Mouse (Mus musculus): ENCODE results near the gene Tars2. TPM values are rescaled to one million over a fixed set of nuclear protein-coding genes. Genes with fewer than 3 reads are reported as not detected.

Tars2 gene
- total and polyA plus RNA-seq, 3 experiments, result 59.8 to 97.6 (median 71.1) TPM

DNA sequence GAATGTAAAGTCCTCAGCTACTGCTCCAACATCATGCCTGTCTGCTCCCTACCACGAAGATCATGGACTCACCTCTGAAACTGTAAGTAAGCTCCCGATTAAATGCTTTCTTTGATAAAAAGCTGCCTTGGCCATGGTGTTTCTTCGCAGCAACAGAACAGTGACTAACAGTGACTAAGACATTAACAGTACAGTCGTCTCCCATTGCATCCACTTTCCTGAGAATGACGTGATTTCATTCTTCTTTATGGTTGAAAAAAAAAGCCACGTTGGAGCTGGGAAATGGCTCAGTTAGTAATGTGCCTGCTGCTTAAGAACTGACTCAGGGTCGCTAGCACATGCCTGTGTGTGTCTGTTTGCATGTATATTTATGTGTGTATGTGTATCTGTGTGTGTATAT, 34.1 kb downstream of the Tars2 start:
- no peak overlapping the region for H3K4me3 ChIP-seq (replicated peaks in 1 of 3; ENCODE audit: low read depth in 2 of 3, low read length in 2 of 3, poor library complexity in 1 of 3)
- no peak for TF ChIP-seq RAD21 (IDR thresholded peaks at IDR 0.05; ENCODE audit: low read depth, low read length)
- no peaks in the 10 kb centered on the region for H3K4me1 ChIP-seq (ENCODE audit: control insufficient read depth in 1 of 2, insufficient read depth in 2 of 2)
- no peak overlapping the region for H3K9ac ChIP-seq (ENCODE audit: insufficient read depth, low read depth)
- no peak overlapping the region for H3K27ac ChIP-seq (ENCODE audit: insufficient read depth, low read depth)
- no peaks in the 10 kb centered on the region for H3K9me3 ChIP-seq (replicated peaks; ENCODE audit: low read length)
- dilution Hi-C loops (cut with MboI; ENCODE audit: extremely low pct_ligation_motif_present, extremely low pct_unique_long_range_greater_than_20kb, low sequenced_read_pairs), result no loop called here
- no peaks in the 10 kb centered on the region for H3K36me3 ChIP-seq (replicated peaks in 1 of 2; ENCODE audit: control insufficient read depth in 1 of 2, insufficient read depth in 1 of 2, low read length in 1 of 2)
- in situ Hi-C loops (cut with MboI; ENCODE audit: low pct_ligation_motif_present, low pct_unique_long_range_greater_than_20kb, low sequenced_read_pairs), result no loop called here
- H3K27me3 ChIP-seq (replicated peaks), result no peaks in the 10 kb centered on the region
- H3K79me2 ChIP-seq (replicated peaks; ENCODE audit: control insufficient read depth, extremely low read depth, insufficient read depth, poor library complexity, severe bottlenecking), result no peaks in the 10 kb centered on the region
- no peak overlapping the region for H3K4me2 ChIP-seq (ENCODE audit: insufficient read depth, low read depth, poor library complexity, severe bottlenecking)
- no peak for DNase-seq (ENCODE audit: extremely low read depth)

DNA sequence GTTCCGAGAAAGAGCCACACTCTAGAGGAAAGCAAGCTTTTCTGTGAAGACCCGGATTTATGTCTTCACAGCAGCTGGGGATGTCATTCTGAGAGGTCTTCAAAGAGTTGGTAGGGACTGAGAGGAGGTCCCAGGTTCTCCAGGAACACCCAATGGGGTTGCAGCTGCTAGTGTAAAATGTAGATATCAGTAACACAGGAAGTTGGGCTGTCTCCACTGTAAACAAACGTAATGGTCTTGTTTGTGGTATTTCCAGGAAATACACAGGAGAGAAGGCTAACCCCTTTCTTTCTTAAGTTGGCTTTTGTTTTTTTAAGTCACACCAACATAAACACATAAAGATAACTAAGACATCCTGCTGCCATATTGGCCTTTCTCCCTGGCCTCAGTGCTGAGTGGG, 37.6 kb downstream of the Tars2 start:
- Histone ChIP-seq H3K4me1 (ENCODE audit: control insufficient read depth in 1 of 2, insufficient read depth in 2 of 2) (0 out of 4 replicates have a peak, but pooled peaks cover 0 to 2% of the 10 kb centered on the region in 2 experiments), H3K4me2 (ENCODE audit: insufficient read depth, low read depth, poor library complexity, severe bottlenecking) (no peak overlapping the region), H3K36me3 (replicated peaks in 1 of 2; ENCODE audit: control insufficient read depth in 1 of 2, insufficient read depth in 1 of 2, low read length in 1 of 2) (no peaks in the 10 kb centered on the region), H3K27ac (ENCODE audit: insufficient read depth, low read depth) (no peak overlapping the region), H3K9me3 (replicated peaks; ENCODE audit: low read length) (no peaks in the 10 kb centered on the region), H3K4me3 (replicated peaks in 1 of 3; ENCODE audit: low read depth in 2 of 3, low read length in 2 of 3, poor library complexity in 1 of 3) (no peak overlapping the region), H3K9ac (ENCODE audit: insufficient read depth, low read depth) (no peak overlapping the region), H3K27me3 (replicated peaks) (no peaks in the 10 kb centered on the region), H3K79me2 (replicated peaks; ENCODE audit: control insufficient read depth, extremely low read depth, insufficient read depth, poor library complexity, severe bottlenecking) (no peaks in the 10 kb centered on the region)
- in situ Hi-C loops (cut with MboI; ENCODE audit: low pct_ligation_motif_present, low pct_unique_long_range_greater_than_20kb, low sequenced_read_pairs) (no loop called here), dilution Hi-C loops (cut with MboI; ENCODE audit: extremely low pct_ligation_motif_present, extremely low pct_unique_long_range_greater_than_20kb, low sequenced_read_pairs) (no loop called here)
- TF ChIP-seq PAX5 (IDR thresholded peaks at IDR 0.05; ENCODE audit: low read length) (no peak), POLR2A (IDR thresholded peaks at IDR 0.05; ENCODE audit: low read depth, low read length) (no peak), USF2 (conservative IDR thresholded peaks at IDR 0.05; ENCODE audit: low read depth, low read length) (no peak), MYC (IDR thresholded peaks at IDR 0.05; ENCODE audit: low read depth, low read length) (no peak), POLR2AphosphoS2 (IDR thresholded peaks at IDR 0.05; ENCODE audit: low read depth, low read length) (no peak), MAZ (IDR thresholded peaks at IDR 0.05; ENCODE audit: low read depth, low read length) (no peak), CHD1 (IDR thresholded peaks at IDR 0.05; ENCODE audit: low read depth, low read length) (no peak), ELF1 (IDR thresholded peaks at IDR 0.05; ENCODE audit: low read depth, low read length) (no peak)
- DNase-seq (ENCODE audit: extremely low read depth), result no peak

- no peak for TF ChIP-seq SMC3 (IDR thresholded peaks at IDR 0.05; ENCODE audit: low read depth, low read length)
- no peak for TF ChIP-seq USF1 (IDR thresholded peaks at IDR 0.05; ENCODE audit: low read depth, low read length)
- no peak for TF ChIP-seq EP300 (IDR thresholded peaks at IDR 0.05; ENCODE audit: low read length)
- no peak for TF ChIP-seq POLR2AphosphoS2 (IDR thresholded peaks at IDR 0.05; ENCODE audit: low read depth, low read length)
- no peak for TF ChIP-seq CTCF (conservative IDR thresholded peaks at IDR 0.05 in 1 of 2, IDR thresholded peaks at IDR 0.05 in 1 of 2; ENCODE audit: low read depth in 2 of 2, low read length in 2 of 2)
- no peak for TF ChIP-seq ZMIZ1 (IDR thresholded peaks at IDR 0.05; ENCODE audit: low read depth, low read length)
- no peak for TF ChIP-seq BHLHE40 (IDR thresholded peaks at IDR 0.05; ENCODE audit: low read depth, low read length)
- no peak for TF ChIP-seq CHD2 (IDR thresholded peaks at IDR 0.05; ENCODE audit: low read length)
- no peak for TF ChIP-seq JUND (conservative IDR thresholded peaks at IDR 0.05; ENCODE audit: low read depth, low read length)
- TF ChIP-seq IRF4 (IDR thresholded peaks at IDR 0.05; ENCODE audit: low read depth, low read length), result no peak
- TF ChIP-seq MAFK (IDR thresholded peaks at IDR 0.05; ENCODE audit: insufficient replicate concordance, low read length), result no peak
- TF ChIP-seq E2F4 (IDR thresholded peaks at IDR 0.05; ENCODE audit: insufficient replicate concordance, low read depth, low read length), result no peak
- no peak for TF ChIP-seq ZNF384 (IDR thresholded peaks at IDR 0.05; ENCODE audit: low read depth, low read length)
- no peak for TF ChIP-seq PAX5 (IDR thresholded peaks at IDR 0.05; ENCODE audit: low read length)
- no peak for TF ChIP-seq MAZ (IDR thresholded peaks at IDR 0.05; ENCODE audit: low read depth, low read length)
- TF ChIP-seq GABPA (IDR thresholded peaks at IDR 0.05; ENCODE audit: insufficient replicate concordance, low read depth, low read length), result no peak
- no peak for TF ChIP-seq MAX (IDR thresholded peaks at IDR 0.05; ENCODE audit: low read length)
- H3K4me2 ChIP-seq (ENCODE audit: insufficient read depth, low read depth, poor library complexity, severe bottlenecking), result no peak overlapping the region
- no peaks in the 10 kb centered on the region for H3K36me3 ChIP-seq (replicated peaks in 1 of 2; ENCODE audit: control insufficient read depth in 1 of 2, insufficient read depth in 1 of 2, low read length in 1 of 2)
- in situ Hi-C loops (cut with MboI; ENCODE audit: low pct_ligation_motif_present, low pct_unique_long_range_greater_than_20kb, low sequenced_read_pairs), result no loop called here
- no peaks in the 10 kb centered on the region for H3K27me3 ChIP-seq (replicated peaks)
- dilution Hi-C loops (cut with MboI; ENCODE audit: extremely low pct_ligation_motif_present, extremely low pct_unique_long_range_greater_than_20kb, low sequenced_read_pairs), result no loop called here
- H3K4me1 ChIP-seq (ENCODE audit: control insufficient read depth in 1 of 2, insufficient read depth in 2 of 2), result peaks cover 5 to 22% of the 10 kb centered on the region in 2 experiments
- no peaks in the 10 kb centered on the region for H3K79me2 ChIP-seq (replicated peaks; ENCODE audit: control insufficient read depth, extremely low read depth, insufficient read depth, poor library complexity, severe bottlenecking)
- peaks cover 2% of the 10 kb centered on the region for H3K9me3 ChIP-seq (replicated peaks; ENCODE audit: low read length)
- no peak for DNase-seq (ENCODE audit: extremely low read depth)
- H3K27ac ChIP-seq (ENCODE audit: insufficient read depth, low read depth), result no peak overlapping the region
- no peak overlapping the region for H3K4me3 ChIP-seq (replicated peaks in 1 of 3; ENCODE audit: low read depth in 2 of 3, low read length in 2 of 3, poor library complexity in 1 of 3)
- H3K9ac ChIP-seq (ENCODE audit: insufficient read depth, low read depth), result no peak overlapping the region
These were observed 41.9 kb downstream of the Tars2 start for GRCm38 (mm10) chr3:95718153-95718552.

Measured in CH12.LX (cell line).